Mouse (Mus musculus): ENCODE data around the gene Smox. TPM values are rescaled to one million over a fixed set of nuclear protein-coding genes. Genes with fewer than 3 reads are reported as not detected.
"Not testable (repeated sequence)": the region's sequence is repeated elsewhere in the genome, so short reads cannot be mapped to it uniquely, and the experiment has no call there.

Gene Smox
- total RNA-seq, 2 experiments from 2014 or later = 84.5 to 85.8 TPM

DNA sequence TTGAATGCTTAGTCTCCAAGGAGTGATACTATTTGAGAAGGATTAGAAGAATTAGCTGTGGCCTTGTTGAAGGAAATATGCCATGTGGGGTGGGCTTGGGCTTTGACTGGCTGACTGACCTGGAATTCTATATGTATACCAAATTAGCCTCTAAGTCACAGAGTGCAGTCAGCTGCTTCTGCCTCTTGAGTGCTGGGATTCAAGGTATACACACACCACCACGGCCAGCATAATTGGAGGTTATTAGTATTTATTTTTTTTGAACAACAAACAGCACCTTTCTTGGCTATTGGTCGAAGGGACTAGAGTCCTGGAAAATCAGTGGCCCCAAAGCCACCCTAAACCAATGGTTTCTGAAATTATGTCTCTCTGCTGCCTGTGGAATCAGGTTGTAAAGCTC lies 24.6 kb upstream of the Smox start:
- DNase-seq (ENCODE audit: low spot score in 2 of 2) = no peak
- Histone ChIP-seq H3K27ac (no peak overlapping the region), H3K4me3 (no peak overlapping the region)
- no peak for TF ChIP-seq CTCF (conservative IDR thresholded peaks at IDR 0.05)

DNA sequence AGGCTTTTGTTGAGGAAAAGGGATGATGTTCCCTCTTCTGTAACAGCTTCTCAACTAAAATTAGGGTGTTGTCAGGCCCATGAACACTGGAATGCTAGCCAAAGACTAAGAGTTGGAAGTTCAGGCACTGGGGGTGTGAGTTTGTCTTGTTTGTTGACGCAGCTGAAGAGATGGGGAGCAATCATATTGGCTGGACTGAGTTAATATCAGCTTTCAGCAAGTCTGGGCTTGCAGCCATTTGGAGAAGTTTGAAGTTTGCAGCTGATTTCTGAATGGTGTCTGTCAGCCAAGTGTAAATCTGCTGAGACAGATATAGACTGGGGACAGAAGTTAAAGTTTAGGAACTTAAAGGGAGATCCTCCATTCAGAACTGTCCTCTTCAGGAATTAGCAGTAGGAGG lies 21.4 kb upstream of the Smox start:
- Histone ChIP-seq H3K27ac (no peak overlapping the region), H3K4me3 (no peak overlapping the region)
- DNase-seq (ENCODE audit: low spot score in 2 of 2) = no peak
- no peak for TF ChIP-seq CTCF (conservative IDR thresholded peaks at IDR 0.05)

GRCm38 (mm10) chr2:131473749-131474148 lies 17.5 kb upstream of the Smox start:
- DNase-seq (ENCODE audit: low spot score in 2 of 2) = no peak
- no peak overlapping the region for H3K27ac ChIP-seq
- TF ChIP-seq CTCF (conservative IDR thresholded peaks at IDR 0.05) = no peak
- no peak overlapping the region for H3K4me3 ChIP-seq

GRCm38 (mm10) chr2:131477105-131477504 lies 14.2 kb upstream of the Smox start:
- not testable (repeated sequence) for DNase-seq (ENCODE audit: low spot score in 2 of 2); H3K4me3 ChIP-seq; H3K27ac ChIP-seq

DNA sequence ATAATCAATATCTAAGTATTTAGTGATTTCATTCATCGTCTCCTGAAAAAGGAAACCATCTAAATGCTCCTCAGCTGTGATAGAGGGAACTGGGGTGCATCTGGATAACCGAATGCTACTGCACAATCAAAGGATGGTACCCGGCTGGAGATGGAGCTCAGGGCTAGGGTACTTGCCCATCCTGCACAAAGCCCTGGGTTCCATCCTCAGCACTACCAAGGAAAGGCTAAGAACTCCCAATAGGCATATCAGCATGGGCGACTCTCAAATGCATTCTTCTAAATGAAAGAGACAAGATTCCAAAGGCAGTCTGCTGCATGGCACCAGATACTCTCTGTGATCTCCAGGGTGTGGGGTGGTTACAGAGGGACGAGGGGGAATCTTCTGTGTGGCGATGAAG lies 13.4 kb upstream of the Smox start:
- no peak for DNase-seq (ENCODE audit: low spot score in 2 of 2)
- no peak for TF ChIP-seq CTCF (conservative IDR thresholded peaks at IDR 0.05)
- Histone ChIP-seq H3K4me3 (no peak overlapping the region), H3K27ac (no peak overlapping the region)

DNA sequence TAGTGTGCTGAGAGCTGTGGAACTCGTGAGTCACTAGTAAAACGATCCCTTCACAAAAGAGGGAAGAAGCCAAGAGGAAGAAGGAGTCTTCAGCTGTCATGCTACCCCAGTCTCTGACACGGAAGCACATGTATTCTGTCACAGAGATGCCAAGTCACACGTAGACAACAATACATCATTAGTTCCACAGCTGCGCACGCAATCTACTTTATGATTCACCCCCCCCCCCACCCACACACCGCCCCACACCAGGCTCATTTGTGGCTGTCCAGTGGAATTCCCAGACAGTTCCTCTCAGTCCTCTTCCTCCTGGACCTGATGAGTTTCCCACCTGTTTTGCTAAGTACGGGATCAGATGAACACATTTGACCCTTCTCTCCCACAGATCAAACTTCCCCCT lies 12.9 kb upstream of the Smox start:
- no peak for TF ChIP-seq CTCF (conservative IDR thresholded peaks at IDR 0.05)
- Histone ChIP-seq H3K4me3 (no peak overlapping the region), H3K27ac (no peak overlapping the region)
- DNase-seq (ENCODE audit: low spot score in 2 of 2) = no peak

GRCm38 (mm10) chr2:131478916-131479315 lies 12.4 kb upstream of the Smox start:
- no peak for TF ChIP-seq CTCF (conservative IDR thresholded peaks at IDR 0.05)
- no peak overlapping the region for H3K27ac ChIP-seq
- no peak for DNase-seq (ENCODE audit: low spot score in 2 of 2)
- H3K4me3 ChIP-seq = no peak overlapping the region

DNA sequence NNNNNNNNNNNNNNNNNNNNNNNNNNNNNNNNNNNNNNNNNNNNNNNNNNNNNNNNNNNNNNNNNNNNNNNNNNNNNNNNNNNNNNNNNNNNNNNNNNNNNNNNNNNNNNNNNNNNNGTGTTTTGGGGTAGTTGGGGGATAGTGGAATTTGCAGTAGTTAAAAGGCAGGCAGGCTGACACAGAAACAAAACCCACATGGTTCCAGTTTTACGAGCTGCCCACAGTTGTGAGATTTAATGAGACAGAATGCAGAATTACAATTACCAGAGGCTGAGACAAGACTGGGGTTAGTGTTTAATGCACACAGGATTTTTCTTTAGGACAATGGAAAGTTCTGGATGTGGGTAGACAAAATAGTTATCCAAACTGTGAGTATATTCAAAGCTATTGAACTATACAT lies 9.6 kb upstream of the Smox start:
- H3K27ac ChIP-seq = no peak overlapping the region
- no peak for TF ChIP-seq CTCF (conservative IDR thresholded peaks at IDR 0.05)
- H3K4me3 ChIP-seq = no peak overlapping the region
- DNase-seq (ENCODE audit: low spot score in 2 of 2) = no peak

GRCm38 (mm10) chr2:131482478-131482877 lies 8.8 kb upstream of the Smox start:
- DNase-seq (ENCODE audit: low spot score in 2 of 2) = no peak
- Histone ChIP-seq H3K27ac (no peak overlapping the region), H3K4me3 (no peak overlapping the region)
- no peak for TF ChIP-seq CTCF (conservative IDR thresholded peaks at IDR 0.05)

- no peak for DNase-seq (ENCODE audit: low spot score in 2 of 2)
- H3K27ac ChIP-seq = 0 out of 2 replicates have a peak overlapping the region, but pooled peaks have one; percentile 18
- no peak for TF ChIP-seq CTCF (conservative IDR thresholded peaks at IDR 0.05)
- no peak overlapping the region for H3K4me3 ChIP-seq
Measured at GRCm38 (mm10) chr2:131483562-131483961, 7.7 kb upstream of the Smox start.

GRCm38 (mm10) chr2:131484182-131484581 lies 7.1 kb upstream of the Smox start:
- Histone ChIP-seq H3K4me3 (no peak overlapping the region), H3K27ac (0 out of 2 replicates have a peak overlapping the region, but pooled peaks have one; percentile 18)
- no peak for TF ChIP-seq CTCF (conservative IDR thresholded peaks at IDR 0.05)
- DNase-seq (ENCODE audit: low spot score in 2 of 2) = no peak

DNA sequence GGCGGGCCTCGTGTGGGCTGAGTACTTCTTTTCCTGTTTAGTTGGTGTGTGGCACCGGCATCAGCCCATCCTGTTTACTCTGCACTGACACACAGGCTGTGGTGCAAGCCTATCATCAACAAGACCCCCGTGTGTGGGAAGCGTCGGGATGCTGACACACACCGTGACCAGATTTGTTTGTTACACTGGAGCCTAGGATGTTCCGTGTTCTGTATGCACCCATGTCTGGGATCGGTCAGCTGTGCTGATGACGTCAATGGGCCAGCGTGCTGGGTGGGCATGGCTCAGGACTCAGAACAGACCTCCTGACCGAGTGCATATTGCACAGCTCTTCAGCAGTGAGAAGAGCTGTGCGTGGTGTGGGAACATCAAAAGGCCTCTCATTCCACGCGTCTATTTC lies 6.2 kb upstream of the Smox start:
- TF ChIP-seq CTCF (conservative IDR thresholded peaks at IDR 0.05) = no peak
- H3K4me3 ChIP-seq = no peak overlapping the region
- H3K27ac ChIP-seq = no peak overlapping the region
- DNase-seq (ENCODE audit: low spot score in 2 of 2) = no peak

GRCm38 (mm10) chr2:131486046-131486445 lies 5.2 kb upstream of the Smox start:
- TF ChIP-seq CTCF (conservative IDR thresholded peaks at IDR 0.05) = no peak
- H3K4me3 ChIP-seq = no peak overlapping the region
- no peak for DNase-seq (ENCODE audit: low spot score in 2 of 2)
- H3K27ac ChIP-seq = no peak overlapping the region

- DNase-seq (ENCODE audit: low spot score in 2 of 2) = no peak
- no peak for TF ChIP-seq CTCF (conservative IDR thresholded peaks at IDR 0.05)
- no peak overlapping the region for H3K27ac ChIP-seq
- no peak overlapping the region for H3K4me3 ChIP-seq
Measured at GRCm38 (mm10) chr2:131487337-131487736, 4.0 kb upstream of the Smox start.

- no peak for DNase-seq (ENCODE audit: low spot score in 2 of 2)
- TF ChIP-seq CTCF (conservative IDR thresholded peaks at IDR 0.05) = no peak
- no peak overlapping the region for H3K27ac ChIP-seq
- no peak overlapping the region for H3K4me3 ChIP-seq
Measured at GRCm38 (mm10) chr2:131488261-131488660, 3.0 kb upstream of the Smox start.
